Mouse (Mus musculus) MEL (cell line): Measurements from ENCODE around the gene Olfr644.

ENCODE experiments used
- CTCF ChIP-seq, 3 experiments: IDR thresholded peaks in 2 of 3; conservative IDR thresholded peaks in 1 of 3; 2 replicates each; pipeline ENCODE4 v1.5.1; 2011 to 2012; ENCODE audit warnings: low read length in 3 of 3, low read depth in 2 of 3, mild to moderate bottlenecking in 2 of 3, improper control_type of control experiment in 1 of 3, inconsistent platforms in 1 of 3, mixed read lengths in 1 of 3, moderate library complexity in 1 of 3; ENCODE audit not compliant: control insufficient read depth in 1 of 3, insufficient read depth in 1 of 3, poor library complexity in 1 of 3, severe bottlenecking in 1 of 3
- EP300 ChIP-seq, 2 experiments: IDR thresholded peaks; 2 replicates each; pipeline ENCODE4 v1.6.1; 2011; ENCODE audit warnings: improper control_type of control experiment in 2 of 2, low read length in 2 of 2, low read depth in 1 of 2, mild to moderate bottlenecking in 1 of 2
- MAX ChIP-seq: IDR thresholded peaks from 2 replicates; pipeline ENCODE4 v1.6.1; 2011; ENCODE audit warnings: low read length, improper control_type of control experiment
- POLR2A ChIP-seq, 2 experiments: IDR thresholded peaks; 2 replicates each; pipeline ENCODE4 v1.6.1; 2011 to 2012; ENCODE audit warnings: low read length in 2 of 2, mild to moderate bottlenecking in 2 of 2, control low read depth in 1 of 2, improper control_type of control experiment in 1 of 2, low read depth in 1 of 2, moderate library complexity in 1 of 2; ENCODE audit not compliant: control insufficient read depth in 1 of 2, insufficient read depth in 1 of 2, poor library complexity in 1 of 2
- ZC3H11A ChIP-seq: IDR thresholded peaks from 2 replicates; pipeline ENCODE4 v1.6.1; 2012; ENCODE audit warnings: low read depth, mild to moderate bottlenecking, inconsistent platforms, low read length, improper control_type of control experiment
- ZKSCAN1 ChIP-seq: IDR thresholded peaks from 2 replicates; pipeline ENCODE4 v1.6.1; 2012; ENCODE audit warnings: low read depth, mild to moderate bottlenecking, inconsistent platforms, low read length, improper control_type of control experiment, moderate library complexity
- ZMIZ1 ChIP-seq: IDR thresholded peaks from 2 replicates; pipeline ENCODE4 v1.6.1; 2012; ENCODE audit warnings: low read depth, mild to moderate bottlenecking, inconsistent platforms, low read length, improper control_type of control experiment, moderate library complexity

DNA sequence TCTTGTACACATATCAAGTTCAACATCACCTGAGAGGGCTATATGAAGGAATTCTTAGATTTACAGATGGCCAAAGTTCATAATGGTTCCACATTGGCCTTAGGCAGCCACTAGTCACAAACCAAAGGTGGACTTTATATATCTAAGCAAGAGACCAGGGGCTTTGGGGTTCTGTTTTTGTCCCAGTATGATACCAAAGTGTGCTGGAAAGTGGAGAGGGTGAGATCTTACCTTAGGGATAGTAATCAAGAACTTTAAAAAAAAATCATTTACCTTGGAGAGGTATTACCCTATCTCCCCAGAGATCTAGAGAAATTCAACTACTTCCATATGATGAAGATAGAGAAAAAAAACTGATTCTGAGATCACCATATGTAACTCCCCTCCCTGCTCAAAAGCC is 54.5 kb downstream of the Olfr644 start, which contains the start of gene Olfr639:
- no peak for TF ChIP-seq CTCF (IDR thresholded peaks at IDR 0.05 in 2 of 3, conservative IDR thresholded peaks at IDR 0.05 in 1 of 3; ENCODE audit: control insufficient read depth in 1 of 3, insufficient read depth in 1 of 3, low read depth in 2 of 3, low read length in 3 of 3, poor library complexity in 1 of 3, severe bottlenecking in 1 of 3)
- no peak for TF ChIP-seq ZKSCAN1
- TF ChIP-seq MAX, result no peak
- TF ChIP-seq ZC3H11A, result no peak
- TF ChIP-seq ZMIZ1, result no peak
- no peak for TF ChIP-seq POLR2A (IDR thresholded peaks at IDR 0.05; ENCODE audit: control insufficient read depth in 1 of 2, insufficient read depth in 1 of 2, low read depth in 1 of 2, low read length in 2 of 2, poor library complexity in 1 of 2)
- TF ChIP-seq EP300 (IDR thresholded peaks at IDR 0.05; ENCODE audit: low read depth in 1 of 2, low read length in 2 of 2), result no peak
